Mouse (Mus musculus) induced T-regulatory cell, adult 2 months (primary cell): ENCODE data around the gene F2r.

Experiments used
- DNase-seq: peaks from one replicate; pipeline ENCODE4 v3.0.0-alpha.2; 2012; ENCODE audit warnings: low read depth

The F2r gene

DNA sequence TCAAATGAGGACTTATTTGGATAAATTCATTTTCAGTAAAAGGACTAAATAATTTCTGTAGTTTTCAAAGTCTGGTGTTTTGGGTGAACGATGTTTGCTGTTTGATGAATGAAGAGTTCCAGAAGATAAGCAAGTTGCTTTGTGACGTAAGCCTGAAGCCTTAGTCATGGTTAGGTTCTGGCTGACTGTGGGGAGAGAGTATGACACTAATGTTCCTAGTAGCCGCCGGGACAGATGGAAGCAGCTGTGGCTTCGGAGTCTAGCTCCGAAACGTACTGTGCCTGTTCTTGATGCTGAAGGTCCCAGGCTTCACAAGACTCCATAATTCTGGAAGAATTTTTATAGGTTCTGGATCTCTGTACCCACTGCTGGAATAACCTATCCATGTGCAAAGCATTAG is 22.9 kb downstream of the F2r start:
- DNase-seq, result no peak

DNA sequence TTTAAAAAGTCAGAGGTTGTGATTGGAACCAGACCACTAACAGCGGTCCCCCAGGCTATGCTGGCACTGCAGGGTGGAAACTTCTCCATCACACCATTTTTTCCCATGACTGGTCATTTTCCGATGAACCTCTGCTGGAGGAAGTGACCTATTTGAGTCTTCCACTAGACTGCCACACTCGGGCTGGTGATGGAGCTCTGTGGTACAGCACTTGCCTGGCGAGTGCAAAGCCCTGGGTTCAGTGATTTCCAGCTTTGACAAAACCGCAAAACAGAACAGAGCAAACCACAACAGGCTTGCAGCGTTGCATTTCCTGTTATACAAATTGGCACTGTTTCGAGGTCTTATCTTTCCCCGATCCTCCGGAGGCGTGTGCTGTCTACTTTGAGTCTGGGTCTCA is 25.4 kb downstream of the F2r start:
- DNase-seq, result peak; percentile 76

- DNase-seq, result no peak
Observed at GRCm38 (mm10) chr13:95591606-95592005, 26.7 kb downstream of the F2r start.

DNA sequence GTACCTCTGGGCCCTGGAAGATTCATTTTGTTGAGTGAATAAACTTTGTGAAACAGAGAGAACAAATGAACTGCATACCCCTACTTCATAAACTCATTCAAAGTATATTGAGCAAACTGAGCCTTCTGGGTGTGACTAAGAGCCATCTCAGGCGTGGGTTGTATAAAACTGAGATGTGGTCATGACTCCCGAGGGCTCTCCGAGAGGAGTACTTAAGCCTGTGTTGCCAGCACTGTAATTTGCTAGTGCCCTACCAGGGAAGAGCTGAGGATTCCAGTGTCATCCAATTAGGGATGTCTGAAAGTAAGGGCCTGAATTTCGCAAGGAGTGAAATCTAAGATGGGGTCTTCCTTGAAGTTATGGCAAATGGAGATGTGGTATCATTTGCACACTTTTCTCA is 30.7 kb downstream of the F2r start:
- no peak for DNase-seq

GRCm38 (mm10) chr13:95584898-95585297 is 33.4 kb downstream of the F2r start:
- DNase-seq, result no peak

- DNase-seq, result no peak
Observed at GRCm38 (mm10) chr13:95583237-95584189, 34.8 kb downstream of the F2r start.

GRCm38 (mm10) chr13:95581850-95582249 is 36.4 kb downstream of the F2r start:
- DNase-seq, result no peak

DNA sequence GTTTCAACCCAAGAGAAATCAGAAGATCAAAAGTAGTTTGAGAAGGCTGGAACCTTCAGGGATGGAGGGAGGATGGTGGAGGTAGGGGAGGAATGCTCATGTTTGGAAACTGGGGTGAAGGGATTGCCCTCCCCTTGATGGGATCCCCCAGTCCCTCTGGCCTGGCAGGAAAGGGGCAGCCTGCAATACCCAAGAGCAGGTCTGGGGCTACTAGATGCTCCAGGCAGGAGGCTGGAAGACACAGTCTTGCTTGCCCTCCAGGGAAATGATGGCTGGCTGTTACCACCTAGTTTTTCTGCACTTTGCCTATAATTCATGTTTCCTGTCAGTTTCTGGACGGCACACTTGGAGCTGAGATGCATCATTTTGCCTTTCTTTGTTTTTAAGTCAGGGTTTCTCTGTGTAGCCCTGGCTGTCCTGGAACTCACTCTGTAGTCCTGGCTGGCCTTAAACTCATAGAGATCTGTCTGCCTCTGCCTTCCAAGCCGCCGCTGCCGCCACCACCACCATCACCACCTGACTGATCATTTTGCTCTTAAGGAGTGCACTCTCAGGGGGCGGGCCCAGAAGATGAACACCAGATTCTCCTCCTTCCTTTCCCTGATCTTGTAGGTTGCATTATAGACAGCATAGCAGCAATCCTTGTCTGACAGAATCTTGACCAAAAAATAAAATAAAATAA is 40.1 kb downstream of the F2r start:
- DNase-seq, result no peak

DNA sequence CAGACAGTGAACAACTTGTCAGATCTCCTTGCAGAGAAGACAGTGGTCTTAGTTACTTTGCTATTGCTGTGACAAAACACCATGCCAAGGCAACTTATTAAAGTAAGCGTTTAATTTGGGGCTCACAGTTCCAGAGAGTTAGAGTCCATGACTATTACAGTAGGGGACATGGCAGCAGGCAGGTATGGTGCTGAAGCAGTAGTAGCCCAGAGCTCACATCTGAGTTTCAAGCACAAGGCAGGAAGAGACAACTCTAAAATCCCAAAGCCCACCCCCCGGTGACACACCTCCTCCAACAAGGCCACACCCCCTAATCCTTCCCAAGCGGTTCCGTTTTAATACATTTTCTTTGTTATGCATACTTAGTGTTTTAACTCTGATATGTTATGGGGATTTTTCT is 47.4 kb downstream of the F2r start:
- no peak for DNase-seq

DNA sequence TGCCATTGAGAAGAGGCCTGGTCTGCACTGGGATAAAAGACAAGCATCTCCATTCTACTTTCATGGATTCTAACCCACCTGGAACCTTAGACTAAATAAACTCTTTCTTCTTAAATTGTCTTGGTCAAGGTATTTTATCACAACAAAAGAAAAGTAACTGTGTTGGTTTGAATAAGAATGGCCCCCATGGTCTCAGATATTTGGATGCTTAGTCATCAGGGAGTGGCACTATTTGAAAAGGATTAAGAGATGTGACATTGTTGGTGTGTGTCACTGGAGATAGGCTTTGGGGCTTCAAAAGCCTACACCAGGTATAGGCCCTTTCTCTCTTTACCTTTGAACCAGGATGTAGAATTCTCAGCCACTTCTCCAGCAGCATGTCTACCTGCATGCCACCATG is 49.0 kb downstream of the F2r start:
- DNase-seq, result no peak

GRCm38 (mm10) chr13:95568336-95568735 is 50.0 kb downstream of the F2r start:
- DNase-seq, result no peak

DNA sequence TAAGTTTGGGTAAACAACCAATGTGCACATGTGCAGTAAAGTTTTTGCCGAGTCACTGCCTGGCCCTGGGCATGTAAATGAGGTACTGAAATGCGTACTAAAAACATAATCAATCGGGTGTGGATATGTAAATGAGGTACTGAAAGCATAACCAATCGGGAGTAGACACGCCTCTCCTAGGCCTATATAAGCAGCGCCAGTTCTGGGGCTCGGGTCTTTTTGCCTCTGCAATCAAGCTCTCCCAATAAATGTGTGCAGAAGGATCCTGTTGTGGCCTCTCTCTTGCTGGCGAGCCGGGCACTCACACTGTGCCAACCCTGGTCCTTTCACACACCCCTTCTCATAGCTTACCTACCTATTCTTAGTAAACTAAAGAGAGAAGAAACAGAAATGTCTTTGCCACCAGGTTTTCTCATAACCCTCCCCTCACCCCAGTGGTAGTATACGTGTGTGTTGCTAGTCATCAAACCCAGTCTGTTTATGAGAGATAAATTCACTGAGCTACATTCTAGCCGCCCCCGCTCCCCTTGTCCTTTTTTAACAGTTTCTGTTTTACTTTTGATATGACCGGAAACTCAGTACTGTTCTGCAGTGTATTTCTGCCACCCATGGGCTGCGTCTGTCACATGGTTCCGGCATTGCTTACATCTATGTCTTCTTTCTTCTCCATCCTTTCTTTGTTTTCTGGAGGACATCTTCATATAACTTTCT is 51.3 kb downstream of the F2r start:
- peak; percentile 85 for DNase-seq

DNA sequence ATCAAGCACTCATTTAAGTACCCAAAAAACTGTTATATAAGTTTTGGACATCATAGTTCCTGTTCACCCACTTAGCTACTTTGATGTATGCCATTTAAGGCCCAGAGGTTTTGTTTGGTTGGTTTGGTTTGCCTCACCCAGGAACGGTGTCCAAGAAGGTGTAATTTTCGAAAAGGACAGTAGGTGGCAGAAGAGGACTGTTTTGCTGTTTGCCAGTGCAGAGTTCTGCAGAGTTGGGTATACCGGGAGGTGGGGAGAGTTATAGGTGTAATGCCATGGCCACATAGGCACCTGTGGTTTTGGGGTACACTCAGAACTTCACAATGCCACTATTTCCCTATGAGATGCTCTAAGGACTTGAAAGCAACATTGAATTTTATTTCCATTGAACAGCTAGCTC is 54.6 kb downstream of the F2r start:
- peak; percentile 93 for DNase-seq

DNA sequence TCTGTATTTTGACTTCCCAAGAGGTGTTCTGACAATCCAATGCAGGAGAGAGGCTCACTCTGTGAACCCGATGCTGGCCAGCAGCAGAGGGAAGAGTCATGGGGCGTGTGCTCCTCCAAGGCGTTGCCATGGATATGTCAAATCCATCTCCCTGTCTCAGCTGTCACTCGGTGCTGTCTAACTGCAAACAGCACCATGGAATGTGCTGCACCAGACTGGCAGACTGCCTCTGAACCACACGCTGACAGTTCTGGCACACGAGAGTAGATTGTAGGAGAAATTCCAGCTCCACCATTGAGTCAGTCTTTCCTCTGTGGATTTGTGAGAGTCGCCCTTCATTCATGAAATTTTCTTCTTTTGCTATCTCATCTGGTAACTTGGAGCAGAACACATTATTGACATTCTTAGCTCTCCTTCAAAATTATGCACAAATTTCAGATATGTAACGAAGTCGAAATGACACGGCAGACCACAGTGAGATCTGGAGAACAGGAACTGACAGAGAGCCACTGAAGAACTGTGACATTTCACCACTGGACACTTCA is 55.1 kb downstream of the F2r start:
- DNase-seq, result no peak

GRCm38 (mm10) chr13:95557326-95557725 is 61.0 kb downstream of the F2r start:
- DNase-seq, result no peak

GRCm38 (mm10) chr13:95553885-95554492 is 64.3 kb downstream of the F2r start:
- DNase-seq, result no peak
